Mouse (Mus musculus): ENCODE measurements at regions not wholly inside any gene's neighbourhood (a gene's known extent, or its start where the extent isn't known, plus 50 kb on each side); places are given as distances from the start of the nearest gene placed in this dataset.

- no peak for TF ChIP-seq GATA1 (IDR thresholded peaks at IDR 0.05; ENCODE audit: borderline replicate concordance, low read length)
- no peak for TF ChIP-seq FLI1 (IDR thresholded peaks at IDR 0.05; ENCODE audit: low read length)
- peaks cover 15% of the 10 kb centered on the region for H3K4me1 ChIP-seq
- no peaks in the 10 kb centered on the region for H3K9me3 ChIP-seq
- no peaks in the 10 kb centered on the region for H3K36me3 ChIP-seq (replicated peaks; ENCODE audit: low read length)
- no peak overlapping the region for H3K4me3 ChIP-seq (replicated peaks)
- H3K27me3 ChIP-seq (replicated peaks) = peaks cover 64% of the 10 kb centered on the region
These were observed 294.7 kb downstream of the Foxo1 start for GRCm38 (mm10) chr3:52562816-52563215.

- H3K36me3 ChIP-seq (replicated peaks; ENCODE audit: low read length) = no peaks in the 10 kb centered on the region
- no peak overlapping the region for H3K4me3 ChIP-seq (replicated peaks)
- H3K9me3 ChIP-seq = peaks cover under 1% of the 10 kb centered on the region; the same call in 1 of the 2 replicates
- peaks cover 12% of the 10 kb centered on the region for H3K4me1 ChIP-seq
- H3K27me3 ChIP-seq (replicated peaks) = peaks cover 73% of the 10 kb centered on the region
- TF ChIP-seq GATA1 (IDR thresholded peaks at IDR 0.05; ENCODE audit: borderline replicate concordance, low read length) = no peak
- no peak for TF ChIP-seq FLI1 (IDR thresholded peaks at IDR 0.05; ENCODE audit: low read length)
These were observed 291.3 kb downstream of the Foxo1 start for GRCm38 (mm10) chr3:52559481-52559880.

- Histone ChIP-seq H3K4me3 (replicated peaks) (no peak overlapping the region), H3K27me3 (replicated peaks) (peaks cover 76% of the 10 kb centered on the region), H3K4me1 (peaks cover 19% of the 10 kb centered on the region), H3K9me3 (peaks cover 8% of the 10 kb centered on the region), H3K36me3 (replicated peaks; ENCODE audit: low read length) (no peaks in the 10 kb centered on the region)
- TF ChIP-seq GATA1 (IDR thresholded peaks at IDR 0.05; ENCODE audit: borderline replicate concordance, low read length) (no peak), FLI1 (IDR thresholded peaks at IDR 0.05; ENCODE audit: low read length) (no peak)
These were observed 290.6 kb downstream of the Foxo1 start for GRCm38 (mm10) chr3:52558765-52559164.

GRCm38 (mm10) chr3:52557296-52557695 is 289.2 kb downstream of the Foxo1 start:
- peaks cover 72% of the 10 kb centered on the region for H3K27me3 ChIP-seq (replicated peaks)
- TF ChIP-seq FLI1 (IDR thresholded peaks at IDR 0.05; ENCODE audit: low read length) (no peak), GATA1 (IDR thresholded peaks at IDR 0.05; ENCODE audit: borderline replicate concordance, low read length) (no peak)
- H3K9me3 ChIP-seq = peaks cover 15% of the 10 kb centered on the region
- H3K4me1 ChIP-seq = peaks cover 22% of the 10 kb centered on the region
- H3K4me3 ChIP-seq (replicated peaks) = no peak overlapping the region
- no peaks in the 10 kb centered on the region for H3K36me3 ChIP-seq (replicated peaks; ENCODE audit: low read length)

- peaks cover 15% of the 10 kb centered on the region for H3K9me3 ChIP-seq
- peak; percentile 76; the same call in 1 of the 3 replicates for TF ChIP-seq GATA1 (IDR thresholded peaks at IDR 0.05; ENCODE audit: borderline replicate concordance, low read length)
- TF ChIP-seq FLI1 (IDR thresholded peaks at IDR 0.05; ENCODE audit: low read length) = 0 out of 2 replicates have a peak, but pooled peaks have one; percentile 28
- H3K27me3 ChIP-seq (replicated peaks) = peaks cover 61% of the 10 kb centered on the region
- H3K4me3 ChIP-seq (replicated peaks) = peak overlapping the region; percentile 6
- peaks cover 22% of the 10 kb centered on the region for H3K4me1 ChIP-seq
- no peaks in the 10 kb centered on the region for H3K36me3 ChIP-seq (replicated peaks; ENCODE audit: low read length)
These were observed 286.9 kb downstream of the Foxo1 start for GRCm38 (mm10) chr3:52555038-52555437.

- no peak overlapping the region for H3K4me3 ChIP-seq (replicated peaks)
- H3K27me3 ChIP-seq (replicated peaks) = peaks cover 63% of the 10 kb centered on the region
- TF ChIP-seq FLI1 (IDR thresholded peaks at IDR 0.05; ENCODE audit: low read length) = no peak
- no peak for TF ChIP-seq GATA1 (IDR thresholded peaks at IDR 0.05; ENCODE audit: borderline replicate concordance, low read length)
- no peaks in the 10 kb centered on the region for H3K36me3 ChIP-seq (replicated peaks; ENCODE audit: low read length)
- H3K4me1 ChIP-seq = peaks cover 22% of the 10 kb centered on the region
- peaks cover 16% of the 10 kb centered on the region for H3K9me3 ChIP-seq
These were observed 286.4 kb downstream of the Foxo1 start for GRCm38 (mm10) chr3:52554490-52554889.

- Histone ChIP-seq H3K4me3 (replicated peaks) (no peak overlapping the region), H3K9me3 (peaks cover 6% of the 10 kb centered on the region), H3K27me3 (replicated peaks) (peaks cover 52% of the 10 kb centered on the region), H3K36me3 (replicated peaks; ENCODE audit: low read length) (no peaks in the 10 kb centered on the region), H3K4me1 (no peaks in the 10 kb centered on the region; the same call in 1 of the 2 replicates)
- TF ChIP-seq FLI1 (IDR thresholded peaks at IDR 0.05; ENCODE audit: low read length) (no peak), GATA1 (IDR thresholded peaks at IDR 0.05; ENCODE audit: borderline replicate concordance, low read length) (no peak)
These were observed 280.2 kb downstream of the Foxo1 start for GRCm38 (mm10) chr3:52548201-52548893.

- TF ChIP-seq GATA1 (IDR thresholded peaks at IDR 0.05; ENCODE audit: borderline replicate concordance, low read length) (no peak), FLI1 (IDR thresholded peaks at IDR 0.05; ENCODE audit: low read length) (no peak)
- H3K27me3 ChIP-seq (replicated peaks) = peaks cover 63% of the 10 kb centered on the region
- peaks cover 4% of the 10 kb centered on the region; the same call in 1 of the 2 replicates for H3K9me3 ChIP-seq
- no peaks in the 10 kb centered on the region for H3K36me3 ChIP-seq (replicated peaks; ENCODE audit: low read length)
- H3K4me3 ChIP-seq (replicated peaks) = no peak overlapping the region
- H3K4me1 ChIP-seq = no peaks in the 10 kb centered on the region
These were observed 277.9 kb downstream of the Foxo1 start for GRCm38 (mm10) chr3:52546035-52546434.

- Histone ChIP-seq H3K27me3 (replicated peaks) (peaks cover 68% of the 10 kb centered on the region), H3K4me3 (replicated peaks) (no peak overlapping the region), H3K9me3 (no peaks in the 10 kb centered on the region), H3K36me3 (replicated peaks; ENCODE audit: low read length) (no peaks in the 10 kb centered on the region), H3K4me1 (0 out of 2 replicates have a peak, but pooled peaks cover 3% of the 10 kb centered on the region)
- TF ChIP-seq FLI1 (IDR thresholded peaks at IDR 0.05; ENCODE audit: low read length) = no peak
- no peak for TF ChIP-seq GATA1 (IDR thresholded peaks at IDR 0.05; ENCODE audit: borderline replicate concordance, low read length)
These were observed 274.9 kb downstream of the Foxo1 start for GRCm38 (mm10) chr3:52543006-52543405.

- Histone ChIP-seq H3K27me3 (replicated peaks) (peaks cover 66% of the 10 kb centered on the region), H3K4me1 (0 out of 2 replicates have a peak, but pooled peaks cover 3% of the 10 kb centered on the region), H3K36me3 (replicated peaks; ENCODE audit: low read length) (no peaks in the 10 kb centered on the region), H3K9me3 (no peaks in the 10 kb centered on the region), H3K4me3 (replicated peaks) (no peak overlapping the region)
- TF ChIP-seq FLI1 (IDR thresholded peaks at IDR 0.05; ENCODE audit: low read length) (no peak), GATA1 (IDR thresholded peaks at IDR 0.05; ENCODE audit: borderline replicate concordance, low read length) (no peak)
These were observed 272.8 kb downstream of the Foxo1 start for GRCm38 (mm10) chr3:52540862-52541380.

Measured in megakaryocyte, embryonic 14.5 days (primary cell).